Mouse (Mus musculus): ENCODE measurements around the gene Ptgr1.

Gene Ptgr1

GRCm38 (mm10) chr4:58925664-58926063 is 61.3 kb downstream of the Ptgr1 start:
- DNase-seq: no peak

- DNase-seq: no peak
These were observed 63.0 kb downstream of the Ptgr1 start for GRCm38 (mm10) chr4:58923933-58924332.
